Mouse (Mus musculus) midbrain, embryonic 14.5 days (tissue): ENCODE data around the gene Lrg1. TPM values are rescaled to one million over a fixed set of nuclear protein-coding genes. Genes with fewer than 3 reads are reported as not detected.

ENCODE experiments used
- ATAC-seq: fragments of 200-750 bp; cut with Nextera tagmentation; 2 replicates; pipeline ENCODE4 v1.8.0; 2017; ENCODE audit warnings: moderate number of reproducible peaks, moderate library complexity; ENCODE audit not compliant: low FRiP score, low TSS enrichment
- DNase-seq: peaks from one replicate; pipeline ENCODE4 v3.0.0-alpha.2; 2015
- H3K27ac ChIP-seq: fragments of 300-500 bp; sonication (generic); replicated peaks from 2 replicates; pipeline ENCODE4 v1.5.1; 2014; ENCODE audit warnings: mild to moderate bottlenecking, low read depth, low read length, moderate library complexity
- H3K27me3 ChIP-seq: fragments of 300-500 bp; sonication (generic); 2 replicates; pipeline ENCODE4 v1.6.1; 2014; ENCODE audit warnings: low read length, control low read depth, mixed read lengths; ENCODE audit not compliant: control insufficient read depth, insufficient read depth
- H3K36me3 ChIP-seq: fragments of 300-500 bp; sonication (generic); 2 replicates; pipeline ENCODE4 v1.6.1; 2014; ENCODE audit warnings: low read length, control low read depth; ENCODE audit not compliant: control insufficient read depth, insufficient read depth
- H3K4me1 ChIP-seq: fragments of 300-500 bp; sonication (generic); 2 replicates; pipeline ENCODE4 v1.6.1; 2014; ENCODE audit warnings: mild to moderate bottlenecking, antibody characterized with exemption, low read length, control low read depth; ENCODE audit not compliant: control insufficient read depth, insufficient read depth
- H3K4me2 ChIP-seq: fragments of 300-500 bp; sonication (generic); 2 replicates; pipeline ENCODE4 v1.6.1; 2014; ENCODE audit warnings: mild to moderate bottlenecking, low read length, moderate library complexity
- H3K4me3 ChIP-seq: fragments of 300-500 bp; sonication (generic); replicated peaks from 2 replicates; pipeline ENCODE4 v1.5.1; 2014; ENCODE audit warnings: low read depth, low read length
- H3K9ac ChIP-seq: fragments of 300-500 bp; sonication (generic); replicated peaks from 2 replicates; pipeline ENCODE4 v1.6.1; 2014; ENCODE audit warnings: mild to moderate bottlenecking, low read length, moderate library complexity
- H3K9me3 ChIP-seq: fragments of 300-500 bp; sonication (generic); 2 replicates; pipeline ENCODE4 v1.6.1; 2016; ENCODE audit warnings: low read length, control low read depth, mixed read lengths; ENCODE audit not compliant: control insufficient read depth
- WGBS: fragments of 180-500 bp; shearing (Covaris S2); extraction: QIAGEN DNeasy Blood & Tissue Kit; methylation state at CpG from one replicate; pipeline ENCODE4 v1.1.7; 2014; 5-methylcytosine and 5-hydroxymethylcytosine counted together
- polyA plus RNA-seq: library from polyadenylated mRNA; unstranded; fragments of >200 nt; fragmentation: Nextera tagmentation; extraction: Ambion mirVana; gene quantifications from 2 replicates; pipeline ENCODE4 v1.2.1, GENCODE M21; 2014

Lrg1 gene
- 0.15 and 0.34 TPM in 2 replicates for polyA plus RNA-seq

GRCm38 (mm10) chr17:56121826-56122225 is at the start of gene Lrg1:
TSS of gene Lrg1 (minus strand) at chr17:56122001.
- WGBS = 69% methylated on average over 2 of the region's 2 CpGs
- Histone ChIP-seq H3K27ac (no peak within 1 kb of the TSS), H3K9me3 (peaks cover 12% of the 10 kb centered on the region), H3K27me3 (peaks cover 52% of the 10 kb centered on the region), H3K4me3 (no peak within 1 kb of the TSS), H3K9ac (no peak within 1 kb of the TSS), H3K4me2 (no peak within 1 kb of the TSS), H3K36me3 (peaks cover 31% of the 10 kb centered on the region), H3K4me1 (peaks cover 4% of the 10 kb centered on the region; the same call in 1 of the 2 replicates)
- ATAC-seq (no peak), DNase-seq (no peak)

- Histone ChIP-seq H3K27me3 (no peaks in the 10 kb centered on the region), H3K9me3 (no peaks in the 10 kb centered on the region), H3K9ac (no peak overlapping the region), H3K27ac (no peak overlapping the region), H3K36me3 (peaks cover 20% of the 10 kb centered on the region), H3K4me1 (no peaks in the 10 kb centered on the region), H3K4me2 (no peak overlapping the region), H3K4me3 (no peak overlapping the region)
- ATAC-seq (no peak), DNase-seq (no peak)
- 77% methylated on average over 9 of the region's 9 CpGs for WGBS
Observed at GRCm38 (mm10) chr17:56171456-56171855, 49.7 kb upstream of the Lrg1 start.

- Histone ChIP-seq H3K27me3 (no peaks in the 10 kb centered on the region), H3K9ac (no peak overlapping the region; the same call in 1 of the 2 replicates), H3K4me3 (no peak overlapping the region), H3K36me3 (peaks cover 12% of the 10 kb centered on the region), H3K4me2 (no peak overlapping the region), H3K27ac (no peak overlapping the region), H3K4me1 (no peaks in the 10 kb centered on the region), H3K9me3 (no peaks in the 10 kb centered on the region)
- ATAC-seq = no peak
- peak; percentile 40 for DNase-seq
- WGBS = 18% methylated on average over 10 of the region's 10 CpGs
Observed at GRCm38 (mm10) chr17:56170636-56171035, 48.8 kb upstream of the Lrg1 start.

GRCm38 (mm10) chr17:56169830-56170229 is 48.0 kb upstream of the Lrg1 start:
- DNase-seq (no peak), ATAC-seq (no peak)
- Histone ChIP-seq H3K9ac (no peak overlapping the region), H3K36me3 (peaks cover 4% of the 10 kb centered on the region; the same call in 1 of the 2 replicates), H3K4me3 (no peak overlapping the region), H3K9me3 (no peaks in the 10 kb centered on the region), H3K27ac (no peak overlapping the region), H3K27me3 (no peaks in the 10 kb centered on the region), H3K4me2 (no peak overlapping the region), H3K4me1 (no peaks in the 10 kb centered on the region)
- 70% methylated on average over 6 of the region's 6 CpGs for WGBS

GRCm38 (mm10) chr17:56165671-56166070 is 43.9 kb upstream of the Lrg1 start:
- DNase-seq = peak; percentile 61
- Histone ChIP-seq H3K9me3 (no peaks in the 10 kb centered on the region), H3K9ac (no peak overlapping the region), H3K4me2 (no peak overlapping the region), H3K27me3 (no peaks in the 10 kb centered on the region; the same call in 1 of the 2 replicates), H3K4me1 (peaks cover 6% of the 10 kb centered on the region), H3K4me3 (no peak overlapping the region), H3K27ac (peak overlapping the region; percentile 26; the same call in 1 of the 2 replicates), H3K36me3 (no peaks in the 10 kb centered on the region)
- 36% methylated on average over 11 of the region's 11 CpGs for WGBS
- ATAC-seq = no peak; the same call in 1 of the 2 replicates

GRCm38 (mm10) chr17:56164510-56164909 is 42.7 kb upstream of the Lrg1 start:
- 84% methylated on average over 3 of the region's 3 CpGs for WGBS

GRCm38 (mm10) chr17:56163523-56164102 is 41.8 kb upstream of the Lrg1 start:
- Histone ChIP-seq H3K4me2 (no peak overlapping the region), H3K36me3 (no peaks in the 10 kb centered on the region), H3K9me3 (no peaks in the 10 kb centered on the region), H3K9ac (no peak overlapping the region), H3K4me1 (peaks cover 6% of the 10 kb centered on the region), H3K27ac (no peak overlapping the region), H3K4me3 (no peak overlapping the region), H3K27me3 (no peaks in the 10 kb centered on the region; the same call in 1 of the 2 replicates)
- 82% methylated on average over 6 of the region's 6 CpGs for WGBS
- no peak for DNase-seq
- ATAC-seq = no peak

More at GRCm38 (mm10) chr17:56164510-56164909, 42.7 kb upstream of the Lrg1 start:
- H3K4me3 ChIP-seq = no peak overlapping the region
- DNase-seq (no peak), ATAC-seq (no peak)
- H3K36me3 ChIP-seq = no peaks in the 10 kb centered on the region
- H3K4me1 ChIP-seq = peaks cover 6% of the 10 kb centered on the region
- no peaks in the 10 kb centered on the region; the same call in 1 of the 2 replicates for H3K27me3 ChIP-seq
- H3K9me3 ChIP-seq = no peaks in the 10 kb centered on the region
- no peak overlapping the region for H3K9ac ChIP-seq
- no peak overlapping the region for H3K4me2 ChIP-seq
- no peak overlapping the region for H3K27ac ChIP-seq

GRCm38 (mm10) chr17:56162231-56162774 is 40.5 kb upstream of the Lrg1 start, which contains the start of gene Tnfaip8l1:
TSS of gene Tnfaip8l1 (plus strand) at chr17:56162477.
- Histone ChIP-seq H3K27me3 (no peaks in the 10 kb centered on the region; the same call in 1 of the 2 replicates), H3K9me3 (no peaks in the 10 kb centered on the region), H3K36me3 (no peaks in the 10 kb centered on the region), H3K27ac (0 out of 2 replicates have a peak within 1 kb of the TSS, but pooled peaks have one; percentile 13), H3K9ac (peak within 1 kb of the TSS; percentile 61), H3K4me1 (peaks cover 6% of the 10 kb centered on the region), H3K4me2 (peak within 1 kb of the TSS; percentile 58), H3K4me3 (peak within 1 kb of the TSS; percentile 43)
- peak; percentile 95 for DNase-seq
- peak; percentile 96 for ATAC-seq
- WGBS = 1% methylated on average over 30 of the region's 30 CpGs

- DNase-seq (peak; percentile 83), ATAC-seq (no peak)
- Histone ChIP-seq H3K4me1 (peaks cover 6% of the 10 kb centered on the region), H3K4me2 (no peak overlapping the region), H3K9me3 (no peaks in the 10 kb centered on the region), H3K4me3 (no peak overlapping the region), H3K36me3 (no peaks in the 10 kb centered on the region), H3K9ac (no peak overlapping the region), H3K27me3 (no peaks in the 10 kb centered on the region; the same call in 1 of the 2 replicates), H3K27ac (no peak overlapping the region)
- WGBS = 3% methylated on average over 9 of the region's 9 CpGs
Observed at GRCm38 (mm10) chr17:56159729-56160128, 37.9 kb upstream of the Lrg1 start.
